Mouse (Mus musculus) neutrophil, adult 65 days (primary cell): ENCODE measurements around the gene Dnajc19. TPM values are rescaled to one million over a fixed set of nuclear protein-coding genes. Genes with fewer than 3 reads are reported as not detected.

Experiments used
- total RNA-seq: library from RNA; stranded (reverse); gene quantifications from 2 replicates; pipeline ENCODE4 v1.2.4, GENCODE M21; 2023

The Dnajc19 gene
- 18.9 and 23.2 TPM in 2 replicates for total RNA-seq

DNA sequence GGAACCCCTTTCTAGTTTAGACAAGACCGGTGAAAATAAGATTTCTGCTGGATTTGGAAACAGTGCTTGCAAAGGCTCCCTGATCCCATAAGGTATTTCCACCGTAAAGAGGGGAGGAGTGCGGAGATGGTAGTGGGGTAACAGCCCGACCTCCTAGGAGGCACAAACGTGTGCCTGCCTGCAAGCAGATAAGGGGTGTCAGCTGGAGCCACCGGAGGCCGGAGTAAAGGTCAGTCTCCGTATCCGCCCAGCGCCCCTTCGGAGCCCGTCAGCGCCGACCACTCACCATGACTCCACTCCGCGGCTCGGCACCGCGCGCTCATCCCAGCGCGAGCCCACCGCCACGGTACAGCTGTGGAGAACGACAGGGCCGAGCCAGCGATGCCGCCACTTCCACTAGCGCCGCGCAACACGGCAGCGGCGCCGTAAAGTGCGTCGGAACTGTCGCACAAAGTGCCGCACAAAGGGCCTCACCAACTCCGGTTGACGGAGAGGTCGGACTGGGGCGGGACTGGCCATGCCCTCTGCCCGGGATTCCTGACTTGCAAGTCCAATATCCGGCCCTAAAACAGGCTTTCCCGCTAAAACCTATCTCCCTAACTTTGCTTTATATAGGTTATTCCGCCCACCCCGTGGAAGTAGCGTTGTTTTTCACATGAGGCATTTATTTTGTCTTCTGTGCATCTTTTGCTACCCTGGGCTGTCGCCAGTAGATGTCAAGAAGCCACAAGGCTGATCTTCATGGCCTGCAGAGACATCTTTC, at the start of gene Dnajc19:
Dnajc19 (minus strand) TSS at position 422 of the 763 bp plus-strand sequence.

DNA sequence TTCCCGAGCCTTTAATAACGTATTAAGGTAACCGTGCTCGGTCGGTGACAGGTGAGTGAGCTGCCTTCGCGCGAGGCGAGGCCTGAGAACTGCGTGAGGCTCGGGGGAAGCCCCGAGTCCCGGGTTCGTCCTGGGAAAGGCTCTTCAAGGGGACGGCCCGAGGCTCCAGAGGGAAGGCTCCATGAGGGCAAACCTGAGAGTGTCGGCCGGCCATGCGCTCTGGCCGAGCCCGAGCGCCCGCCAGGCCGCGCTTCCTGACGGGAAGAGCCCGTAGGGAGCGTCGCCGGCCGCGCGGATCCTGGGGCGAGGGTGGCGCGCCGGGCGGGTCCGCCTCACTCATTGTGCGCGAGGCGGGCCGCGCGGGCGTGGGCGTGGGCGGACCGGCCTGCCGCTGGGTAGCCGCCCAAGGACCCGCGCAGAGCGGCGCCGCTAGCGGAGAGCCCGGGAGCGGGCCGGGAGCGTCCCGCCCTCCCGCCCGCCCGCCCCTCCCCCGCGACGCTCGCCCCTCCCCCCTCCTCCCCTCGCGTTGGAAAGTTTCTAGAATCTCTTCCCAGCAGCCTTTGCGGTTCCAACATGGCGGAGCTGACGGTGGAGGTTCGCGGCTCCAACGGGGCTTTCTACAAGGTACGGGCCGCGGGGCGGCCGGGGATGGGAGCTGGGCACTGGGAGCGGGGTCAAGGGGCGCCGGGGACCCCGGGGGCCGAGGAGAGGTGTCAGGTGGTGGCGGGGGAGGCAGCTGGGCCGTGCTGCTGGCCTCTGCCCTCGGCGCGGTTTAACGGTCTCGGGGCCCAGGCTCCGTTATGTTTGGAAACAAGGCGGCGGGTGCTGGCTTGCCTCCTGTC, 61.4 kb downstream of the Dnajc19 start, which contains the start of gene Fxr1:
Fxr1 (plus strand) TSS at position 404 of the 842 bp plus-strand sequence.

Other genes with a start within 250 kb of the Dnajc19 start
- gene Ccdc39, start 237.0 kb downstream of the Dnajc19 start, total RNA-seq, result not detected in 2 replicates
- gene Fxr1, start 61.4 kb downstream of the Dnajc19 start, total RNA-seq, result 71.5 and 92.1 TPM in 2 replicates